Mouse (Mus musculus) liver, embryonic 14.5 days (tissue): ENCODE data around the gene Lama2.

ENCODE experiments used
- CTCF ChIP-seq: IDR thresholded peaks from 2 replicates; pipeline ENCODE4 v1.5.1; 2016; ENCODE audit warnings: antibody characterized with exemption, low read depth, control low read depth
- EP300 ChIP-seq: IDR thresholded peaks from 2 replicates; pipeline ENCODE4 v1.6.1; 2016; ENCODE audit warnings: antibody characterized with exemption, low read depth

DNA sequence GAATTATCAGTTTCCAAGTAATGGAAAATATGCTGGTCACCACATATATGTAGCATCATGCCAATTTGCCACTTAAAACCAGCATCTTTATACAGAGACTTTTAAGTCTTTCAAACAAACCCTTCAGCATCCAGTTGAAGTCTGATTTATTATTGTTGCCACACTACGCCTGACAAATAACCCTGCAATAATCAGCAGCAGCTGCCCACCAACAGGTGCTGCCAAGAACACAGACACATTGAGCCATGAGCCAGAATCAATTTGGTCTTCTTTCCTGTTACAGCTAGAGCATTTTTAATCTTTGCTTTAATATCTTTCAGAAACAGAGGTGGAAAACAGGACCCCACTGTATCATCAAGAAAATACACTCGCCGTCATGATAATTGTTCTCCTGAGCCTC is 118.7 kb downstream of the Lama2 start:
- TF ChIP-seq CTCF (no peak), EP300 (no peak)
